Mouse (Mus musculus) lung, adult 18-20 months (tissue): ENCODE results near the gene Adcy1.

Experiments
- DNase-seq, 2 experiments: peaks; one replicate each; pipeline ENCODE4 v3.0.0; 2022; ENCODE audit warnings: mixed read lengths in 2 of 2

Adcy1 gene

GRCm38 (mm10) chr11:7226810-7227550, 163.7 kb downstream of the Adcy1 start:
- DNase-seq, result peak; percentile 30 to 68

DNA sequence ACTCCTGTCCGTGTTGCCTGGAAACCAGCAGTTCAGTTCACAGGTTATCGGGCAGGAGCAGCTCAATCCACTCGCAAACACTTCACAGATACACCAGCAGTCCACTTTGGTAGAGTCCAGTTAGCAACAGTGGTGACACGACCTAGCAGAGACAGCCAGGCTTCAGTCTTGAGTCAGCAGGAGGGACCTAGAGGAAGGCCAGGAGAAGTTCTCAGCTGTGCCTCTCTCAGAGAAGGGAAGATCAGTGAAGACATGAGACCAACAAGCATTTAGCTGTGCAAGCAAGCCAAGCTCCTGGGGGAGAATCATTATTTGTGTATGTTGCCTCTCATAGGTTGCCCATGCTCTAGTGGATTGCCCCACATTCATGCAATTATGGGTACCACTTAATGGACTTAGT, 164.8 kb downstream of the Adcy1 start:
- no peak for DNase-seq
